Mouse (Mus musculus): ENCODE results near the gene Tmem104. TPM values are rescaled to one million over a fixed set of nuclear protein-coding genes. Genes with fewer than 3 reads are reported as not detected.
A peak's percentile ranks its signal among the peaks of the same experiment; 100 is the strongest.

The Tmem104 gene
- total and polyA plus RNA-seq, 2 experiments: 5.3 to 8.7 TPM

DNA sequence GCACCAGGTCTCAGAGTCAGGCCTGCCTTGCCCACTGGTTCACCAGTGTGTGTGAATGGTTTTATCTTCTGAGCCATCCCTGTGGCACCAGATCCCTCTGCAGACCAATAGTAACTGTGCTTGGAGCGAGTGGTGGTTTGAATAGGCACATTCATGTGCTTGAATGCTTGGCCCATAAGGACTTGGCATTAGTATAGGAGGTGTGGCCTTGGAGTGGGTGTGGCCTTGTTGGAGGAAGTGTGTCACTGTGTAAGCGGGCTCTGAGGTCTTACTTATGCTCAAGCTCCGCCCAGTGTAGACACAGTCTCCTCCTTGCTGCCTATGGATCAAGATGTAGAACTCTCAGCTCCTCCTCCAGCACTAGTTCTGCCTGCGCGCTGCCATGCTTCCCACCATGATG is 100.1 kb downstream of the Tmem104 start:
- Histone ChIP-seq H3K36me3 (ENCODE audit: control insufficient read depth, insufficient read depth, low read length) (peaks cover 20% of the 10 kb centered on the region; the same call in 1 of the 2 replicates), H3K27ac (replicated peaks; ENCODE audit: insufficient read depth, low read depth, low read length) (no peak overlapping the region), H3K27me3 (ENCODE audit: control insufficient read depth, insufficient read depth, low read length) (no peaks in the 10 kb centered on the region), H3K4me1 (ENCODE audit: control insufficient read depth, insufficient read depth, low read length) (peaks cover 19% of the 10 kb centered on the region), H3K9ac (ENCODE audit: low read depth, low read length) (no peak overlapping the region), H3K4me3 (ENCODE audit: insufficient read depth, low read depth, low read length) (no peak overlapping the region), H3K79me2 (ENCODE audit: control insufficient read depth, insufficient read depth, low read length) (peaks cover 16% of the 10 kb centered on the region; the same call in 1 of the 2 replicates)
- WGBS: 79% methylated on average over 5 of the region's 5 CpGs
- no peak for TF ChIP-seq CTCF (IDR thresholded peaks at IDR 0.05; ENCODE audit: low read depth, low read length)
- TF ChIP-seq POLR2A (IDR thresholded peaks at IDR 0.05; ENCODE audit: extremely low read depth, insufficient read depth, low read length): no peak
- peak; percentile 58 for DNase-seq (ENCODE audit: extremely low read depth, low read depth, low spot score)

- H3K4me1 ChIP-seq (ENCODE audit: control insufficient read depth, insufficient read depth, low read length): peaks cover 19% of the 10 kb centered on the region
- no peak overlapping the region for H3K9ac ChIP-seq (ENCODE audit: low read depth, low read length)
- DNase-seq (ENCODE audit: extremely low read depth, low read depth, low spot score): no peak
- H3K36me3 ChIP-seq (ENCODE audit: control insufficient read depth, insufficient read depth, low read length): peaks cover 19% of the 10 kb centered on the region; the same call in 1 of the 2 replicates
- peaks cover 16% of the 10 kb centered on the region; the same call in 1 of the 2 replicates for H3K79me2 ChIP-seq (ENCODE audit: control insufficient read depth, insufficient read depth, low read length)
- WGBS: 95% methylated on average over 2 of the region's 2 CpGs
- H3K4me3 ChIP-seq (ENCODE audit: insufficient read depth, low read depth, low read length): no peak overlapping the region
- H3K27me3 ChIP-seq (ENCODE audit: control insufficient read depth, insufficient read depth, low read length): no peaks in the 10 kb centered on the region
- no peak overlapping the region for H3K27ac ChIP-seq (replicated peaks; ENCODE audit: insufficient read depth, low read depth, low read length)
- no peak for TF ChIP-seq POLR2A (IDR thresholded peaks at IDR 0.05; ENCODE audit: extremely low read depth, insufficient read depth, low read length)
These were observed 101.0 kb downstream of the Tmem104 start for GRCm38 (mm10) chr11:115288305-115288704.

DNA sequence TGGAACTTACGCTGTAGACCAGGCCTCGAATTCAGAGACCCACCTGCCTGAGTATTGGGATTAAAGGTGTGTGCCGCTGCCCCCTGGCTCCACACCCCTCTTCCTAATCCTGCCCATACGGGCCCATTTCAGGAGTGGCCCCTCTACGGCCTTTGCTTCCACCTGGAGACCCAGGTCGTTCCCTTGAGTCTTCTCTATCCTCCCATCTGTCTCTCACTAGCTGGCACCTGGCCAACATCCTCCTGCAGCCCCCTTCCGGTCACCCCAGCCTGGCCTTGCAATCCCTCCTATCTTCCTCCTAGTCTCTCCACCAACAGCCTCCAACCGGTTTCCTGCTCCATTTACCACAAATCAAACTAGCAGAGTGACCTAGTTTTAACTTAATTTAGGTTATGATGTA is 102.6 kb downstream of the Tmem104 start:
- Histone ChIP-seq H3K36me3 (ENCODE audit: control insufficient read depth, insufficient read depth, low read length) (peaks cover 12% of the 10 kb centered on the region; the same call in 1 of the 2 replicates), H3K27ac (replicated peaks; ENCODE audit: insufficient read depth, low read depth, low read length) (no peak overlapping the region), H3K4me3 (ENCODE audit: insufficient read depth, low read depth, low read length) (no peak overlapping the region), H3K79me2 (ENCODE audit: control insufficient read depth, insufficient read depth, low read length) (peaks cover 20% of the 10 kb centered on the region; the same call in 1 of the 2 replicates), H3K9ac (ENCODE audit: low read depth, low read length) (no peak overlapping the region), H3K27me3 (ENCODE audit: control insufficient read depth, insufficient read depth, low read length) (no peaks in the 10 kb centered on the region), H3K4me1 (ENCODE audit: control insufficient read depth, insufficient read depth, low read length) (peaks cover 26% of the 10 kb centered on the region)
- 69% methylated on average over 8 of the region's 8 CpGs for WGBS
- DNase-seq (ENCODE audit: extremely low read depth, low read depth, low spot score): no peak
- no peak for TF ChIP-seq CTCF (IDR thresholded peaks at IDR 0.05; ENCODE audit: low read depth, low read length)
- TF ChIP-seq POLR2A (IDR thresholded peaks at IDR 0.05; ENCODE audit: extremely low read depth, insufficient read depth, low read length): no peak

- no peak overlapping the region for H3K9ac ChIP-seq (ENCODE audit: low read depth, low read length)
- peak overlapping the region; percentile 45 for H3K27ac ChIP-seq (replicated peaks; ENCODE audit: insufficient read depth, low read depth, low read length)
- peaks cover 26% of the 10 kb centered on the region for H3K4me1 ChIP-seq (ENCODE audit: control insufficient read depth, insufficient read depth, low read length)
- WGBS: 78% methylated on average over 1 of the region's 1 CpGs
- no peak for TF ChIP-seq POLR2A (IDR thresholded peaks at IDR 0.05; ENCODE audit: extremely low read depth, insufficient read depth, low read length)
- no peak for TF ChIP-seq CTCF (IDR thresholded peaks at IDR 0.05; ENCODE audit: low read depth, low read length)
- peaks cover 12% of the 10 kb centered on the region; the same call in 1 of the 2 replicates for H3K36me3 ChIP-seq (ENCODE audit: control insufficient read depth, insufficient read depth, low read length)
- H3K27me3 ChIP-seq (ENCODE audit: control insufficient read depth, insufficient read depth, low read length): no peaks in the 10 kb centered on the region
- DNase-seq (ENCODE audit: extremely low read depth, low read depth, low spot score): peak; percentile 56
- H3K79me2 ChIP-seq (ENCODE audit: control insufficient read depth, insufficient read depth, low read length): peaks cover 20% of the 10 kb centered on the region; the same call in 1 of the 2 replicates
- no peak overlapping the region for H3K4me3 ChIP-seq (ENCODE audit: insufficient read depth, low read depth, low read length)
These were observed 103.0 kb downstream of the Tmem104 start for GRCm38 (mm10) chr11:115290314-115290713.

DNA sequence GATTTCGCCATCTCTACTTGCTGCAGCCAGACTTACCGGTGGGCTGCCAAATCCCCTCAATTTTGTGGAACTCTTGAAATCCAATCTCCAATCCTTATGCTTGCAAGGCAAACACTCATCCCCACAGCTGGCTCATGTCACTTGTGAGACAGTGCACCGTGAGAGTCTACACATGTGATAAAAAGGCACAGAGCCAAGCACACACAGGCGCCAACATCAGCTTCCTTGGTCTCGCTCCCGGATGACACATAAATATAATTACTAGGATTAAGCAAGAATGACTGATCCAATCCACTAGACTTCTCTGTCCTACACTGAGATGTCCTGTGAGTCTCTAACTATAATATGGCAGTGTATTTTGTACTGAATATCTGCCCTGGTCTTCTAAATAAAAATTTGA is 103.6 kb downstream of the Tmem104 start:
- 24% methylated on average over 6 of the region's 6 CpGs for WGBS
- peak; percentile 83 for DNase-seq (ENCODE audit: extremely low read depth, low read depth, low spot score)
- H3K27me3 ChIP-seq (ENCODE audit: control insufficient read depth, insufficient read depth, low read length): no peaks in the 10 kb centered on the region
- H3K27ac ChIP-seq (replicated peaks; ENCODE audit: insufficient read depth, low read depth, low read length): peak overlapping the region; percentile 45
- H3K4me1 ChIP-seq (ENCODE audit: control insufficient read depth, insufficient read depth, low read length): peaks cover 30% of the 10 kb centered on the region
- H3K4me3 ChIP-seq (ENCODE audit: insufficient read depth, low read depth, low read length): no peak overlapping the region
- TF ChIP-seq POLR2A (IDR thresholded peaks at IDR 0.05; ENCODE audit: extremely low read depth, insufficient read depth, low read length) (no peak), CTCF (IDR thresholded peaks at IDR 0.05; ENCODE audit: low read depth, low read length) (no peak)
- peaks cover 24% of the 10 kb centered on the region; the same call in 1 of the 2 replicates for H3K79me2 ChIP-seq (ENCODE audit: control insufficient read depth, insufficient read depth, low read length)
- peaks cover 10% of the 10 kb centered on the region; the same call in 1 of the 2 replicates for H3K36me3 ChIP-seq (ENCODE audit: control insufficient read depth, insufficient read depth, low read length)
- no peak overlapping the region for H3K9ac ChIP-seq (ENCODE audit: low read depth, low read length)

GRCm38 (mm10) chr11:115291503-115291902 is 104.2 kb downstream of the Tmem104 start:
- Histone ChIP-seq H3K9ac (ENCODE audit: low read depth, low read length) (no peak overlapping the region; the same call in 1 of the 2 replicates), H3K27me3 (ENCODE audit: control insufficient read depth, insufficient read depth, low read length) (no peaks in the 10 kb centered on the region), H3K4me3 (ENCODE audit: insufficient read depth, low read depth, low read length) (no peak overlapping the region), H3K36me3 (ENCODE audit: control insufficient read depth, insufficient read depth, low read length) (peaks cover 10% of the 10 kb centered on the region; the same call in 1 of the 2 replicates), H3K79me2 (ENCODE audit: control insufficient read depth, insufficient read depth, low read length) (peaks cover 24% of the 10 kb centered on the region; the same call in 1 of the 2 replicates), H3K27ac (replicated peaks; ENCODE audit: insufficient read depth, low read depth, low read length) (peak overlapping the region; percentile 90), H3K4me1 (ENCODE audit: control insufficient read depth, insufficient read depth, low read length) (peaks cover 30% of the 10 kb centered on the region)
- TF ChIP-seq POLR2A (IDR thresholded peaks at IDR 0.05; ENCODE audit: extremely low read depth, insufficient read depth, low read length): no peak
- no peak for TF ChIP-seq CTCF (IDR thresholded peaks at IDR 0.05; ENCODE audit: low read depth, low read length)
- 68% methylated on average over 10 of the region's 10 CpGs for WGBS
- DNase-seq (ENCODE audit: extremely low read depth, low read depth, low spot score): no peak

Measured in liver, adult 2 months (tissue).